Mouse (Mus musculus): Measurements from ENCODE around the gene Wars2.
A peak's percentile ranks its signal among the peaks of the same experiment; 100 is the strongest.

The Wars2 gene

DNA sequence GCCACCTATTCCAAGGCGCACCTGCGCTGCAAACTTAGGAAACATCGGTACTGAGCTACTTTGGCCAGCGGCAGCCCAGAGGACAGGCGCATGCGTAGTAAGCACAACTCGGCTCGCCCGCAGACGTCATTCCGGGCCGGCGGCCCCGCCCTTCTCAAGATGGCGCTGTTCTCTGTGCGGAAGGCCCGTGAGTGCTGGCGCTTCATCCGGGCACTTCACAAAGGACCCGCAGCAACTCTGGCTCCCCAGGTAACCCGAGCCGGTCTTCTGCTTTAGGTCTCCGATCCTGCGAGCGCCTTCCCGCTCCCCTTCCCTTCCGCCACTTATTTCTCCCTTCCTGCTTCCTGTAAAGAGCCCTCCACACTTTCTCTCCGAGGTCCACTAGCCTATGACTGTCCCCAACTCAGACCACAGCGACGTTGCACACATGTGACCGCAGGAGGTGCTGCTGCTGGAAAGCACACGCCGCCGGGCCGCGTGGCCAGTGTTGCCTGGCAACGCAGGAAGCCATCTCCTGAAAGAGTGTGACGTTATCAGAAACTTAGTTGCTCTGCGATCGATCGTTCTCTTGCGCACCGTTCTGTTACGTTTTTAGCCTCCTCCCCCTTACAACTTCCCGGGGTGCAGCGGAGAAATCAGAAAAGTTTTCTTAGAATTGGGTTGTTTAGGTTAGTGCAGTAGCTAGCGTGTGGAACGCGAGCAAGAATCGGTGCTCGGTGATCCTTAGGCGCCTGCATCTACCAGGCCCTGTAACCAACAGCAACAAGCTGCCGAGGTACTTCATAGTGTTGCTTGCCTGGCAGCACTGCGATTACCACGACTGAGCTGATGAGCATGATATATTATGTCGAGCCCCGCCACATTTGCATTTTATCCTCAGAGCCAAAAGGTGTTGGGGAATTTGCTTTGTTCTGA lies at the start of gene Wars2:
Gene Wars2, plus strand, starts transcription at position 129 of the 915 bp plus-strand sequence.
- peak; percentile 88 to 91 for DNase-seq (ENCODE audit: low spot score in 2 of 2)

GRCm38 (mm10) chr3:99096816-99097215 lies 44.1 kb upstream of the Wars2 start:
- no peak for DNase-seq (ENCODE audit: low spot score in 2 of 2)

DNA sequence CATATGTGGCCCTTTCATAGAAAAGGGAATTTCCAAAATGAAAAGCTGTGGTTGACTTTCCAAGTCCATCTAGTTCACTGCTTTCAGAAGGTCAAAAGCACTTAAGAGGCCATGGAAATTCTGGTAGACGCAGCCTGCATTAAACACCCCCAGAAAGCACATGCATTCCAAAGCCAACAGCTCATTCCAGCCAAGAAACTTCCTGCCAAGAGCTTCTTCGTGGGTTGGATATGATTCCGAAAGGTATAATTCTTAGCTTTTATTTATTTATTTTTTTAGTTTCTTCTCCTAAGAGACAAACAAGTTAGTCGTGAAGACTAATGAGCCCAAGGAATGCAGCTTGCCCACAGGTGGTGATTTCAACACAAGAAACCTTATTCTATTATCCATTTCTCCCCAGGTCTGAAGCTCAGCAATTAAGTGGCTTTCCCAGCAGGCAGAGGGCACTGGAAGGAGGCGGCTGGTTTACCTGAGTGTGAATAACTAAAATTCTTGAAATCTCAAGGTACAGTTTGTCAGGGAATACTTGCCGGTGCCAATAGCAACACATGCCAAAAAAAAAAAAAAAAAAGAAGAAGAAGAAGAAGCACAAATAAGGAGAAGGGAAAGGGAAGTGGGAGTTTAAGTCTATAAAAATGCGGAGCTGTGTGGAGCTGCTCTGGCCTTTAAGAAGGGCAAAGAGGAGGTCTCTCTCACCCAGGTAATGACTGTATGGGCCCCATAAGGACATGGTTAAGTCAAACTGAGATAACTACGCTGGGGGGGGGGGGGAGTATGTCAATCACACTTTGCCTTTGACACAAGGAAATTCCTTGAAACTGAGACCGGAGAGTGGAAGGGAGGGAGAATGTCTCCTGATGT lies 30.3 kb upstream of the Wars2 start:
- DNase-seq (ENCODE audit: low spot score in 2 of 2): no peak

- DNase-seq (ENCODE audit: low spot score in 2 of 2): no peak
These were observed 29.7 kb upstream of the Wars2 start for GRCm38 (mm10) chr3:99111214-99111608.

GRCm38 (mm10) chr3:99113266-99113837 lies 27.5 kb upstream of the Wars2 start:
- no peak for DNase-seq (ENCODE audit: low spot score in 2 of 2)

- no peak for DNase-seq (ENCODE audit: low spot score in 2 of 2)
These were observed 19.9 kb upstream of the Wars2 start for GRCm38 (mm10) chr3:99120942-99121341.

- DNase-seq (ENCODE audit: low spot score in 2 of 2): no peak
These were observed 10.3 kb upstream of the Wars2 start for GRCm38 (mm10) chr3:99130521-99130920.

DNA sequence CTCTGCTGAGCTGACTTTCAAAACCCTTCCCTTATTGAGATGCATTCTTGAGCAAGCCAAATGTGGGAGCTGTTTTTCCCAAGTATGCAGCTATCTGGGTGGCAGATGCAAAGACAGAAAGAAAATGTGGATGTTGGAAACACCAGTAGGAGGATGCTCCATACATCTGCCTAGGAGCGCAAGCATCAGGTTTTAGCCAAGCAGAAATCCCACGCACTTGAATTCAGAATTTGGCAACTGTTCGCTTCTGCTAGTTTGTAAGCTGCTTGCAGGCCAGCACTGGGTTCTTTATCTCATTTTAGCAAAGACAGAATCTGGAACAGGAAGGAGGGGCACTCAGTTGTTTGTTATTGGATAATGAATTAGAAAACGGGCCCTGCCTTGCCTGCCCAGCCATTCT lies 8.9 kb upstream of the Wars2 start:
- peak; percentile 19 to 40 for DNase-seq (ENCODE audit: low spot score in 2 of 2)

DNA sequence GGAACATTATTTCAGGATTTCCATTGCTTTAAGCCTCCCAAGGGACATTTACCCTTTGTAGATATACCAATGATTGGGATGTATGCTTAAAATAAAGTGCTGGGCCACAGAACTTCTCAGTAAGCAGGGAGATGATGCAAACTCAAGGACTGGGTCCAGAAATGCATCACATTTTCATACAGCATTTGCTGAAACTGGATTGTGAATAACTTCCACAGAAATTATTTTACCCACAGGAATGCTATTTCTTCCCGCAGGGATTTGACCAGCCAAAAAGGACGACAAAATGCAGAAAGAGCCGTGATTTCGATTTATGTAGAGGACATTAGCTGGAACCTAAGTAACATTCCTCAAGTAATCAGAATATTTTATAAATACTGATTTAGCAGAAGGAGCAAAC lies 7.0 kb upstream of the Wars2 start:
- no peak for DNase-seq (ENCODE audit: low spot score in 2 of 2)

DNA sequence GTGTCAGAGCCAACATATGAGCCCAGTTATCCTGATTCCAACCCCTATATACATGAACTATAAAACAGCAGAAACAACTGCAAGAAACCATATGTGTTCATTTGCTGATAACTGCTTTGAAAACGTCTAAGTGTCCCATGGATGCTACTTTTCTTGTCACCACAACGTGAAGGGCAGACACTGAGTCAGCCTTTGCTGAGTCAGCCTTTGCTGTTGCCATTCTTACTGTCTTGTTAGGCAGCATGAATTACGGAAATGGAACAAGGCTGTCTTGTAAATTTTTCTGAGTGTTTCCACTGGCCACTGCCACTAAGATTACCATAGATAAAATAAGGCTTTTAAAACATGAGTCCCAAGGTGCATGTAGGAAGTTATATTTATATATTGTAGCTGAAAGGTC lies 7.0 kb downstream of the Wars2 start:
- no peak for DNase-seq (ENCODE audit: low spot score in 2 of 2)

GRCm38 (mm10) chr3:99149035-99149434 lies 8.2 kb downstream of the Wars2 start:
- DNase-seq (ENCODE audit: low spot score in 2 of 2): no peak

DNA sequence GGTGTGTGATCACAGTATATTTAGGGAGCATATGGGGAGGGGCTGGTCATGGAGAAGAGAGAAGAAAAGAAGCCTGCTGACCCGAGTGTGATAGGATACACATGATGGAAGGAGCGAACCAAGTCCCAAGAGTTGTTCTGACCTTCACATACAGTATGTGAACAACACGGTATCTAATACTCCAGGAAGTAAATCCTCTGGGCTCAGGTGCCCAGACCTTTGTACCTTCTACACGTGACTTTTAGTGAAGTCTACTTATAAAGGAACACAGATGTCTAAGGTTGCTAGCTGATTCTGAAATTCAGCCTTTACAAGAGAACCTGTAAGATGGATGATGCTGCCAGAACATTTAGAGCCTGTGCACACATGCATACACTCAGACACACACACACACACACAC lies 15.4 kb downstream of the Wars2 start:
- DNase-seq (ENCODE audit: low spot score in 2 of 2): no peak

- no peak for DNase-seq (ENCODE audit: low spot score in 2 of 2)
These were observed 16.1 kb downstream of the Wars2 start for GRCm38 (mm10) chr3:99156987-99157386.

DNA sequence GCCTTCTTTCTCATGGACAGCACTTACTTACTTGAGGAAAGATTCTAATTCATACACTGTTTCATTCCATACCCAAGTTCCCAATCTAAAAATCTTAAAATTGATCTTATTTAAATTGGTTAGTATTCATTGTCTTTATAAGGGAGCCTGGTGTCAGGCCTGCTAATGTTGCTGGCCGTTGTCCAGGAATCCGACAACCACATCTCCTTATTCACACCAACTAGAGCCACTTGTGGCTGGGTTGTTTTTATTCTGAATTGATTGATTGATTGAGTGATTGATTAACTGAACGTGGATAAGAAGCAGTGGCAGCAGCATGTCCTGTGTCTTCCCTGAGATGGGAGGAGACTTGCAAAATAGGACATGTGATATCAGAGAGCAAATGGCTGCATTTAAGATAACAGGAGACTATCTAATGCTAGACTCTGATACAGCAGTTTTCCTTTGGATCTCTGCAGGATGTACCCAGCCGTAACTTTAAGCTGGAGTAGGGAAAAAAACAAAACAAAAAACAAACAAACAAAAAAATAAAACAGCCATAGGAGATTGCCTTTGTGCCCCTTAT lies 16.7 kb downstream of the Wars2 start:
- DNase-seq (ENCODE audit: low spot score in 2 of 2): no peak

DNA sequence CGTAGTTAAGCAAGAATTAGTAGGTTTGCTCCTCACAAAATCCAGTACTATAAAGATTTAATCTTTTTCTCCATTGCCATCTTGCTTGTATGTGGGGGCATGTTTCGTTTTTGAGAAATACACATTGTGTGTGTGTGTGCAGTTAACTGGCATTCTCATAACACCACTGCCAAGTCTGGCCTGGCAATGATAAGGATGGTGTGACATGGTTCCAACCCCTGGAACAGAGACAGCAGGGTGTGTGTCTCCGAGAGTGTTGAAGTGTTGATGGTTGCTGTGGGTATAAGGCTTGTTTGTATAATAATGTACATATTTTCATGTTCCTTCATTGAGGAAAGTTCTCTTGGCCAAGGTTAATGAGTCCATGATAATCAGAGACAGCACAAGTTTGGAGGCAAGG lies 19.1 kb downstream of the Wars2 start:
- DNase-seq (ENCODE audit: low spot score in 2 of 2): no peak

- DNase-seq (ENCODE audit: low spot score in 2 of 2): no peak
These were observed 21.3 kb downstream of the Wars2 start for GRCm38 (mm10) chr3:99162191-99162590.

DNA sequence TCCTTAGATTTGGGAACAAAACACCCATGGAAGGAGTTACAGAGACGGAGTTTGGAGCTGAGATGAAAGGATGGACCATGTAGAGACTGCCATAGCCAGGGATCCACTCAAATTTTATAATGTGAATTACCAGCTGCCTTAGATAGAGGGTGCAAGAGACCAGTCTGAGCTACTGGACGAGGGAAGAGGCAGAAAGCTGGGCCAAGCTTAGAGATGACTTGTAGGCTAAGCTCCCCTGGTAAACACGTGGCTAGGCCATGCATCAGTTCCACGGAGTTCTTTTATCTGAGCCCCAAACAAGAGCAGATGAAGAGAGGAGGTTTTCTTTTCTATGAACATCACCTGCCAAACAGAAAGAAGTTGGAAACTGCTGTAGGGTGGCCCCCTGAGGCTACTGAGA lies 26.9 kb downstream of the Wars2 start:
- DNase-seq (ENCODE audit: low spot score in 2 of 2): no peak

GRCm38 (mm10) chr3:99173178-99173577 lies 32.3 kb downstream of the Wars2 start:
- DNase-seq (ENCODE audit: low spot score in 2 of 2): no peak

- no peak for DNase-seq (ENCODE audit: low spot score in 2 of 2)
These were observed 33.9 kb downstream of the Wars2 start for GRCm38 (mm10) chr3:99174658-99175304.

GRCm38 (mm10) chr3:99183355-99184016 lies 42.6 kb downstream of the Wars2 start:
- DNase-seq (ENCODE audit: low spot score in 2 of 2): no peak

GRCm38 (mm10) chr3:99184373-99184772 lies 43.5 kb downstream of the Wars2 start:
- no peak for DNase-seq (ENCODE audit: low spot score in 2 of 2)
